Mouse (Mus musculus) kidney, adult 2 months (tissue): ENCODE measurements at regions not wholly inside any gene's neighbourhood (a gene's known extent, or its start where the extent isn't known, plus 50 kb on each side); places are given as distances from the start of the nearest gene placed in this dataset.

Experiments
- DNase-seq: peaks from one replicate; pipeline ENCODE4 v3.0.0; 2021
- H3K27ac ChIP-seq: fragments of 200-500 bp; 2 replicates; pipeline ENCODE4 v1.5.1; 2012; ENCODE audit warnings: low read depth, low read length, control low read depth, inconsistent platforms; ENCODE audit not compliant: insufficient read depth
- H3K27me3 ChIP-seq: fragments of 200-500 bp; replicated peaks from 2 replicates; pipeline ENCODE4 v1.6.1; 2012; ENCODE audit warnings: mild to moderate bottlenecking, moderate library complexity, low read length, inconsistent platforms; ENCODE audit not compliant: control insufficient read depth, insufficient read depth
- H3K36me3 ChIP-seq: fragments of 200-500 bp; 2 replicates; pipeline ENCODE4 v1.6.1; 2012; ENCODE audit warnings: mild to moderate bottlenecking, moderate library complexity, low read length, inconsistent platforms; ENCODE audit not compliant: control insufficient read depth, insufficient read depth
- H3K4me1 ChIP-seq: fragments of 200-500 bp; 2 replicates; pipeline ENCODE4 v1.6.1; 2011; ENCODE audit warnings: low read length; ENCODE audit not compliant: control insufficient read depth, insufficient read depth
- H3K4me3 ChIP-seq: fragments of 200-500 bp; 2 replicates; pipeline ENCODE4 v1.5.1; 2011; ENCODE audit warnings: mild to moderate bottlenecking, low read depth, low read length, control low read depth; ENCODE audit not compliant: insufficient read depth
- CTCF ChIP-seq: fragments of 200-500 bp; conservative IDR thresholded peaks from 2 replicates; pipeline ENCODE4 v1.5.1; 2011; ENCODE audit warnings: low read depth, mild to moderate bottlenecking, control low read depth, low read length, moderate library complexity, mixed read lengths; ENCODE audit not compliant: insufficient read depth, insufficient read length
- POLR2A ChIP-seq: fragments of 200-500 bp; IDR thresholded peaks from one replicate; pipeline ENCODE4 v1.6.1; 2011; ENCODE audit warnings: low read depth, low read length, control low read depth
- WGBS: fragments of 180-500 bp; shearing (Covaris S2); methylation state at CpG from one replicate; pipeline ENCODE4 v1.1.7; 2018; 5-methylcytosine and 5-hydroxymethylcytosine counted together

GRCm38 (mm10) chr8:103033956-103034355, 248.5 kb upstream of the Cdh11 start:
- no peaks in the 10 kb centered on the region for H3K4me1 ChIP-seq
- no peak for DNase-seq
- H3K4me3 ChIP-seq: no peak overlapping the region
- H3K36me3 ChIP-seq: no peaks in the 10 kb centered on the region
- H3K27ac ChIP-seq: no peak overlapping the region
- no peak for TF ChIP-seq POLR2A
- no peak for TF ChIP-seq CTCF
- H3K27me3 ChIP-seq: no peaks in the 10 kb centered on the region
- 20% methylated on average over 3 of the region's 3 CpGs for WGBS

- Histone ChIP-seq H3K27ac (no peak overlapping the region), H3K36me3 (no peaks in the 10 kb centered on the region), H3K27me3 (no peaks in the 10 kb centered on the region), H3K4me3 (no peak overlapping the region), H3K4me1 (no peaks in the 10 kb centered on the region)
- DNase-seq: no peak
- no peak for TF ChIP-seq POLR2A
- TF ChIP-seq CTCF: no peak
- 82% methylated on average over 5 of the region's 5 CpGs for WGBS
These were observed 286.7 kb upstream of the Cdh11 start for GRCm38 (mm10) chr8:103072079-103072635.

- H3K4me1 ChIP-seq: no peaks in the 10 kb centered on the region
- TF ChIP-seq POLR2A (no peak), CTCF (no peak)
- 93% methylated on average over 1 of the region's 1 CpGs for WGBS
- no peaks in the 10 kb centered on the region for H3K27me3 ChIP-seq
- no peak overlapping the region for H3K27ac ChIP-seq
- H3K36me3 ChIP-seq: no peaks in the 10 kb centered on the region
- H3K4me3 ChIP-seq: no peak overlapping the region
- DNase-seq: no peak
These were observed 287.2 kb upstream of the Cdh11 start for GRCm38 (mm10) chr8:103072646-103073045.

- WGBS: 31% methylated on average over 3 of the region's 3 CpGs
- TF ChIP-seq POLR2A (no peak), CTCF (no peak)
- H3K27ac ChIP-seq: no peak overlapping the region
- H3K27me3 ChIP-seq: no peaks in the 10 kb centered on the region
- no peak for DNase-seq
- H3K36me3 ChIP-seq: no peaks in the 10 kb centered on the region
- H3K4me1 ChIP-seq: no peaks in the 10 kb centered on the region
- H3K4me3 ChIP-seq: no peak overlapping the region
These were observed 293.1 kb upstream of the Cdh11 start for GRCm38 (mm10) chr8:103078559-103078958.

- no peak for DNase-seq
- TF ChIP-seq CTCF: no peak
- no peak for TF ChIP-seq POLR2A
- H3K27me3 ChIP-seq: no peaks in the 10 kb centered on the region
- H3K4me3 ChIP-seq: no peak overlapping the region
- H3K27ac ChIP-seq: no peak overlapping the region
- no peaks in the 10 kb centered on the region for H3K4me1 ChIP-seq
- no peaks in the 10 kb centered on the region for H3K36me3 ChIP-seq
- 66% methylated on average over 4 of the region's 4 CpGs for WGBS
These were observed 301.6 kb upstream of the Cdh11 start for GRCm38 (mm10) chr8:103086956-103087482.

- H3K27me3 ChIP-seq: no peaks in the 10 kb centered on the region
- no peaks in the 10 kb centered on the region for H3K4me1 ChIP-seq
- TF ChIP-seq POLR2A: no peak
- no peak for TF ChIP-seq CTCF
- no peak overlapping the region for H3K27ac ChIP-seq
- H3K4me3 ChIP-seq: no peak overlapping the region
- 72% methylated on average over 4 of the region's 4 CpGs for WGBS
- no peak for DNase-seq
- H3K36me3 ChIP-seq: no peaks in the 10 kb centered on the region
These were observed 311.2 kb upstream of the Cdh11 start for GRCm38 (mm10) chr8:103096496-103097092.

- no peak overlapping the region for H3K27ac ChIP-seq
- no peaks in the 10 kb centered on the region for H3K4me1 ChIP-seq
- no peak overlapping the region for H3K4me3 ChIP-seq
- TF ChIP-seq CTCF: no peak
- TF ChIP-seq POLR2A: no peak
- no peaks in the 10 kb centered on the region for H3K36me3 ChIP-seq
- no peaks in the 10 kb centered on the region for H3K27me3 ChIP-seq
- DNase-seq: peak; percentile 32
- 64% methylated on average over 7 of the region's 7 CpGs for WGBS
These were observed 340.1 kb upstream of the Cdh11 start for GRCm38 (mm10) chr8:103125581-103125980.
